Mouse (Mus musculus) heart, embryonic 15.5 days (tissue): Measurements from ENCODE around the gene Disp3. TPM values are rescaled to one million over a fixed set of nuclear protein-coding genes. Genes with fewer than 3 reads are reported as not detected.

Experiments used
- ATAC-seq: fragments of 200-750 bp; cut with Nextera tagmentation; replicated peaks from 2 replicates; pipeline ENCODE4 v1.8.0; 2017; ENCODE audit warnings: low read depth, moderate TSS enrichment; ENCODE audit not compliant: insufficient number of reproducible peaks, insufficient read depth, low FRiP score
- H3K27ac ChIP-seq: fragments of 300-500 bp; sonication (generic); 2 replicates; pipeline ENCODE4 v1.5.1; 2015; ENCODE audit warnings: mild to moderate bottlenecking, inconsistent platforms
- H3K27me3 ChIP-seq: fragments of 300-500 bp; sonication (generic); 2 replicates; pipeline ENCODE4 v1.6.1; 2015; ENCODE audit warnings: inconsistent platforms
- H3K36me3 ChIP-seq: fragments of 300-500 bp; sonication (generic); 2 replicates; pipeline ENCODE4 v1.6.1; 2015; ENCODE audit warnings: mild to moderate bottlenecking, inconsistent platforms
- H3K4me1 ChIP-seq: fragments of 300-500 bp; sonication (generic); replicated peaks from 2 replicates; pipeline ENCODE4 v1.6.1; 2015; ENCODE audit warnings: inconsistent platforms
- H3K4me2 ChIP-seq: fragments of 300-500 bp; sonication (generic); 2 replicates; pipeline ENCODE4 v1.6.1; 2015; ENCODE audit warnings: inconsistent platforms, mild to moderate bottlenecking, moderate library complexity
- H3K4me3 ChIP-seq: fragments of 300-500 bp; sonication (generic); 2 replicates; pipeline ENCODE4 v1.5.1; 2015; ENCODE audit warnings: mild to moderate bottlenecking, inconsistent platforms
- H3K9ac ChIP-seq: fragments of 300-500 bp; sonication (generic); 2 replicates; pipeline ENCODE4 v1.6.1; 2015; ENCODE audit warnings: mild to moderate bottlenecking, inconsistent platforms
- H3K9me3 ChIP-seq: fragments of 300-500 bp; sonication (generic); replicated peaks from 2 replicates; pipeline ENCODE4 v1.6.1; 2016; ENCODE audit warnings: inconsistent platforms
- WGBS: fragments of 180-500 bp; shearing (Covaris S2); methylation state at CpG from one replicate; pipeline ENCODE4 v1.1.7; 2015; ENCODE audit warnings: mixed read lengths; 5-methylcytosine and 5-hydroxymethylcytosine counted together
- polyA plus RNA-seq: library from polyadenylated mRNA; unstranded; fragments of >200 nt; fragmentation: Nextera tagmentation; extraction: Ambion mirVana; gene quantifications from 2 replicates; pipeline ENCODE4 v1.2.1, GENCODE M21; 2015

Disp3 gene
- polyA plus RNA-seq, 1 experiment from 2014 or later = not detected

- no peak for ATAC-seq
- H3K4me2 ChIP-seq = no peak overlapping the region
- H3K4me1 ChIP-seq = no peaks in the 10 kb centered on the region
- H3K9me3 ChIP-seq = no peaks in the 10 kb centered on the region
- H3K4me3 ChIP-seq = no peak overlapping the region
- H3K27me3 ChIP-seq = peaks cover 11% of the 10 kb centered on the region
- H3K36me3 ChIP-seq = no peaks in the 10 kb centered on the region
- no peak overlapping the region for H3K9ac ChIP-seq
- no peak overlapping the region for H3K27ac ChIP-seq
- 79% methylated on average over 9 of the region's 9 CpGs for WGBS
Measured at GRCm38 (mm10) chr4:148240387-148240786, 47.4 kb downstream of the Disp3 start.

- H3K9ac ChIP-seq = no peak overlapping the region
- WGBS = 80% methylated on average over 10 of the region's 10 CpGs
- ATAC-seq = no peak
Measured at GRCm38 (mm10) chr4:148239474-148240130, 48.2 kb downstream of the Disp3 start.

GRCm38 (mm10) chr4:148238919-148239318 lies 48.8 kb downstream of the Disp3 start:
- H3K27ac ChIP-seq = no peak overlapping the region
- H3K4me1 ChIP-seq = no peaks in the 10 kb centered on the region
- H3K9me3 ChIP-seq = no peaks in the 10 kb centered on the region
- H3K36me3 ChIP-seq = no peaks in the 10 kb centered on the region
- peaks cover 11% of the 10 kb centered on the region for H3K27me3 ChIP-seq
- H3K9ac ChIP-seq = no peak overlapping the region
- no peak overlapping the region for H3K4me2 ChIP-seq
- H3K4me3 ChIP-seq = no peak overlapping the region
- ATAC-seq = no peak
- 33% methylated on average over 6 of the region's 6 CpGs for WGBS

More at GRCm38 (mm10) chr4:148239474-148240130, 48.2 kb downstream of the Disp3 start:
- Histone ChIP-seq H3K4me1 (no peaks in the 10 kb centered on the region), H3K27me3 (peaks cover 11% of the 10 kb centered on the region), H3K9me3 (no peaks in the 10 kb centered on the region), H3K4me3 (no peak overlapping the region), H3K27ac (no peak overlapping the region), H3K4me2 (no peak overlapping the region), H3K36me3 (no peaks in the 10 kb centered on the region)

GRCm38 (mm10) chr4:148238218-148238617 lies 49.5 kb downstream of the Disp3 start:
- Histone ChIP-seq H3K4me3 (no peak overlapping the region), H3K27ac (no peak overlapping the region), H3K4me1 (no peaks in the 10 kb centered on the region), H3K36me3 (no peaks in the 10 kb centered on the region), H3K9me3 (no peaks in the 10 kb centered on the region), H3K27me3 (peaks cover 11% of the 10 kb centered on the region), H3K9ac (no peak overlapping the region), H3K4me2 (no peak overlapping the region)
- no peak for ATAC-seq
- WGBS = 45% methylated on average over 9 of the region's 9 CpGs

GRCm38 (mm10) chr4:148236664-148237063 lies 51.1 kb downstream of the Disp3 start:
- ATAC-seq = no peak

GRCm38 (mm10) chr4:148233061-148233460 lies 54.7 kb downstream of the Disp3 start:
- Histone ChIP-seq H3K4me3 (no peak overlapping the region), H3K4me2 (no peak overlapping the region), H3K27ac (no peak overlapping the region), H3K9ac (no peak overlapping the region), H3K9me3 (no peaks in the 10 kb centered on the region), H3K27me3 (peaks cover 10% of the 10 kb centered on the region), H3K4me1 (no peaks in the 10 kb centered on the region), H3K36me3 (no peaks in the 10 kb centered on the region)
- 70% methylated on average over 9 of the region's 9 CpGs for WGBS
- no peak for ATAC-seq

More at GRCm38 (mm10) chr4:148236664-148237063, 51.1 kb downstream of the Disp3 start:
- Histone ChIP-seq H3K9me3 (no peaks in the 10 kb centered on the region), H3K4me2 (no peak overlapping the region), H3K4me1 (no peaks in the 10 kb centered on the region), H3K27ac (no peak overlapping the region), H3K36me3 (no peaks in the 10 kb centered on the region), H3K4me3 (no peak overlapping the region), H3K9ac (no peak overlapping the region), H3K27me3 (peaks cover 11% of the 10 kb centered on the region)
- 63% methylated on average over 8 of the region's 8 CpGs for WGBS

GRCm38 (mm10) chr4:148232615-148233014 lies 55.1 kb downstream of the Disp3 start:
- H3K4me3 ChIP-seq = no peak overlapping the region
- no peaks in the 10 kb centered on the region for H3K36me3 ChIP-seq
- H3K4me1 ChIP-seq = no peaks in the 10 kb centered on the region
- no peak overlapping the region for H3K9ac ChIP-seq
- WGBS = 58% methylated on average over 10 of the region's 10 CpGs
- 0 out of 2 replicates have a peak, but pooled peaks cover 6% of the 10 kb centered on the region for H3K27me3 ChIP-seq
- H3K4me2 ChIP-seq = no peak overlapping the region
- no peaks in the 10 kb centered on the region for H3K9me3 ChIP-seq
- no peak for ATAC-seq
- H3K27ac ChIP-seq = no peak overlapping the region

- Histone ChIP-seq H3K4me2 (no peak overlapping the region), H3K27ac (no peak overlapping the region), H3K9ac (no peak overlapping the region), H3K27me3 (0 out of 2 replicates have a peak, but pooled peaks cover 5% of the 10 kb centered on the region), H3K4me3 (no peak overlapping the region), H3K9me3 (no peaks in the 10 kb centered on the region), H3K4me1 (no peaks in the 10 kb centered on the region), H3K36me3 (no peaks in the 10 kb centered on the region)
- WGBS = 55% methylated on average over 4 of the region's 4 CpGs
- ATAC-seq = no peak
Measured at GRCm38 (mm10) chr4:148232124-148232523, 55.6 kb downstream of the Disp3 start.

- H3K27me3 ChIP-seq = 0 out of 2 replicates have a peak, but pooled peaks cover 5% of the 10 kb centered on the region
- 7% methylated on average over 16 of the region's 16 CpGs for WGBS
- no peaks in the 10 kb centered on the region for H3K36me3 ChIP-seq
- H3K9me3 ChIP-seq = no peaks in the 10 kb centered on the region
- H3K27ac ChIP-seq = no peak overlapping the region
- no peak overlapping the region for H3K4me3 ChIP-seq
- ATAC-seq = no peak
- no peak overlapping the region for H3K4me2 ChIP-seq
- H3K9ac ChIP-seq = no peak overlapping the region
- H3K4me1 ChIP-seq = no peaks in the 10 kb centered on the region
Measured at GRCm38 (mm10) chr4:148229646-148230045, 58.1 kb downstream of the Disp3 start.

- 36% methylated on average over 10 of the region's 10 CpGs for WGBS
- H3K4me2 ChIP-seq = no peak overlapping the region
- H3K4me1 ChIP-seq = no peaks in the 10 kb centered on the region
- H3K9ac ChIP-seq = no peak overlapping the region
- H3K27ac ChIP-seq = no peak overlapping the region
- ATAC-seq = no peak
- no peaks in the 10 kb centered on the region for H3K36me3 ChIP-seq
- H3K4me3 ChIP-seq = no peak overlapping the region
- H3K9me3 ChIP-seq = no peaks in the 10 kb centered on the region
- peaks cover 46% of the 10 kb centered on the region for H3K27me3 ChIP-seq
Measured at GRCm38 (mm10) chr4:148222983-148223382, 64.8 kb downstream of the Disp3 start.

- Histone ChIP-seq H3K4me1 (no peaks in the 10 kb centered on the region), H3K4me3 (no peak overlapping the region), H3K27ac (no peak overlapping the region), H3K4me2 (no peak overlapping the region), H3K27me3 (peaks cover 46% of the 10 kb centered on the region), H3K9ac (no peak overlapping the region), H3K36me3 (no peaks in the 10 kb centered on the region), H3K9me3 (no peaks in the 10 kb centered on the region)
- ATAC-seq = no peak
- WGBS = 5% methylated on average over 10 of the region's 10 CpGs
Measured at GRCm38 (mm10) chr4:148220656-148221055, 67.1 kb downstream of the Disp3 start.

- Histone ChIP-seq H3K4me3 (no peak overlapping the region), H3K4me1 (no peaks in the 10 kb centered on the region), H3K36me3 (no peaks in the 10 kb centered on the region), H3K9me3 (no peaks in the 10 kb centered on the region), H3K9ac (no peak overlapping the region), H3K4me2 (no peak overlapping the region), H3K27me3 (peaks cover 59% of the 10 kb centered on the region), H3K27ac (no peak overlapping the region)
- ATAC-seq = no peak
- 20% methylated on average over 10 of the region's 10 CpGs for WGBS
Measured at GRCm38 (mm10) chr4:148218238-148218637, 69.5 kb downstream of the Disp3 start.
